Mouse (Mus musculus): ENCODE results near the gene Acox3.

Gene Acox3

DNA sequence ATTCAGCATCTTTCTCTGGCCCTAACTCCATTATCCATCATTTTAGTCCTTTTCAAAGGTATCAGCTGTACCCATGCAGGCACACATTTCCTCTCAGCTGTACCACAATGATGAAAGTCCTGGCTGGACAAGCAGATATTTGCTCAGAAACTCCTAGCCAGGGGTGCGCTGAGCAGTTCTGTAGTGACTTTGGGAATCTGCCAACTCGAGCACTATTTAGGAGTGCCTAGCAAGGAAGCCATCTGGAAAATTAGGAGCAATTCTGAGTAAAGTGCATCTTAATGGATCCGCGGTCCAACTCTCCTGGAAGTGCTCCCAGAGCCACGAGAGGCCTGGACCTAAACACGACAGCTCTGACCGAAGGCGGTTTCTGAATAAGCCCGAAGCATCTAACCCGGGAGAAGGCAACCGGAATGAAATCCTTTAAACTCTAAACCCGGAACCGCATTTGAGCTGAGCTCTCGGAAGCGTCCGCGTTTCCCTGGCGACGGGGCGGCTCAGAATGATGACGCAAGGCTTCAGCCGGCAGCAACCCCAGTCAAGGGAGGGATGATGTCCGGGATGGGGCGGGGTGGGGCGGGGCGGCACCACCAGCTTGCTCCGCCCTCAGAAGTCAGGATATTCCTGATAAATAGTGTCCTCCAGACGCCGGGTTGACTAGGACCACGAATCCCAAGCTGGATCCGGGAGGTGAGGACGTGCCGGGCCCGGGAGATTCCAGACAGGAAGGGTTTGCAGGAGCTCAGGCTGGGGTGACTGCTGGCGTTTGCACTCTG is at the start of gene Acox3:
TSS of gene Acox3 (plus strand) at position 596 of the 776 bp plus-strand sequence.
- DNase-seq (ENCODE audit: low read depth, low spot score) = peak; percentile 95

DNA sequence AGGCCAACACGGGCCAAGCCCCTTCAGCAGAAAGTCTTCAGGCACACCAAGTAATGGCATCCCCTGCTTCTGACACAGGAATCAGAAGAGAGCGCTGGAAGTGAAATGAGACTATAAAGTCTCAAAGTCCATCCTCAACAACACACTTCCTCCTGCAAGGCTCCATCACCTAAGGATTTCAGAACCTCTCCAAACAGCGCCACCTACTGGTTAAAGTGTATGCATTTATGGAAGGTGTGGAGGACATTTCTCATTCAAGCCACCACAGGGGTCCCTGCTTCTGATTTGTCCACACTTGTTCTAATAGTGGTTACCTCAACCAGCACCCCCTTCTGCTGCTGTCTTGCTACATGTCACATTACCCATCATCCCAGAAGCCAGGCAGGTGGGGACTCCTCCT is 46.6 kb upstream of the Acox3 start:
- peak; percentile 25 for DNase-seq (ENCODE audit: low read depth, low spot score)

DNA sequence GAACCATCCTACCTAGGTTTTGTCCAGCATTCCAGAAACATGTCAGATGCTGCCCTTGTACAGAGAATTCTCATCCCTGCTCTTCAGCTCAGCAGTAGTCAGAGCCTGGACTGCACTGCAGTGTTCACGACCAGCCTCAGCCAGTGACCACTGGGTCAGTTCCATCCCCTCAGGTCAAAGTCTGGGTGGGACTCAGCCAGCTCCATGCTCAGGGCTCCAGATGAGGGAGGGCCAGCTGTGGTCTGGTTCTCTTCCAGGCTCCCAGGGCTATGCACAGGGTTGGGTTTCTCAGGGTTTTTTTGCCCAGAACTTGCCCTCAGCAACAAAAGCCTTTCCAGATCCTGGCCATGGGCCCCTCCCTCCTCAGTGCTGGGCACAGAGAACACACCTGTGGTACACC is 45.4 kb upstream of the Acox3 start:
- DNase-seq (ENCODE audit: low read depth, low spot score) = no peak

DNA sequence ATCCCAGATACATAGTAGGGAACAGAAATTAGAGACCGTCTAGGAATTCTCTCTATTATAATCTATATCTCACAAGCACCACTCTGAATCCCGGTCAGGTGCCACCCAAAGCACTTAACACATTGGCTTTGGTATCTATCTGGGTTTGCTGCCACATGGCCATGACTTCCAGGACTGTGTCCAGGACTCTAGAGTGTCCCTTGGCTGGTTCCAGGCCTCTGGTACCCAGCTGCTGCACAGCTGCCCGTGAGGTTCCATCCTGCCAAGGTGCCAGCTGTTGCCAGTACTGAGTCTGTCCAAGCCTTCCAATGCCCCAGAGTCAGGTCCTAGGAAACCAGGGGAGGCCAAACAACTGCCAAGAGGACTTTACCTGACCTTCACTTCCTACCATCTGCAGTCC is 44.8 kb upstream of the Acox3 start:
- DNase-seq (ENCODE audit: low read depth, low spot score) = no peak

DNA sequence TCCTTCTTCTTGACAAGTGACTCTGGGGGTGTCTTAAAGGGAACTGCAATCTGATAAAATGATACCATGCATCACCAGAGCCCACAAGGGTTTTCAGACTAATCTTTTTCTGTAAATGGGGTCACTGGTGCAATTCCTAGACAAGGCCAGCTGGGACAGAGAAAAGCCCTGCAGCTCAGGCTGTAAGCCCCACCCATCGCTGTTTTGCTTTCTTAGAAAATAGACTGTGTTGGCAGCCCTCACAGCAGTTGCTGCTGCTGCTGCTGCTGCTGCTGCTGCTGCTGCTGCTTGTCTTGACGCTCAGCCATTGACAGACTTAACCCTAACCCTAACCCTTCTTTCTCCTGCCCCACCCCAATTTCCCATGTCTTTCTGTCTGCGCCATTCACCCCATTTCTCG is 43.3 kb upstream of the Acox3 start:
- DNase-seq (ENCODE audit: low read depth, low spot score) = peak; percentile 21

DNA sequence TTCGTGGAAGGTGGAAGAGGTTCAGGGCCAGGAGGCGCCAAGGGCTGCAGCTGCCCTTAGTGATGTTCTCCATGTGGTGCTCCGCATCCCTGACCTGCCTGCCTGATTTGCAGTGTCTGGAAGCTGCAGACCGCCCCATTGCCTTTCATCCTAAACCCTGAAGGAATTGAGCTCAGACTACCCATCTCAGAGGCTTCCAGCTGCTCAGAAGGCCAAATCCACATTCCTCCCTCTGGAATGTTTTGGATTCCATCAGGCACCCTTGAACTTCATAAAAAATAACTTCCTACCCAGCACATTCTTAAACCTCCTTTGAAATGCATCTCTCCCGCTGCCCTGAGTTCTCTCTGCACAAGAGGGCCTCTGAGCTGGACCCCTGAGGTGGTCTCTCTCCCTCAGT is 42.3 kb upstream of the Acox3 start:
- DNase-seq (ENCODE audit: low read depth, low spot score) = no peak

DNA sequence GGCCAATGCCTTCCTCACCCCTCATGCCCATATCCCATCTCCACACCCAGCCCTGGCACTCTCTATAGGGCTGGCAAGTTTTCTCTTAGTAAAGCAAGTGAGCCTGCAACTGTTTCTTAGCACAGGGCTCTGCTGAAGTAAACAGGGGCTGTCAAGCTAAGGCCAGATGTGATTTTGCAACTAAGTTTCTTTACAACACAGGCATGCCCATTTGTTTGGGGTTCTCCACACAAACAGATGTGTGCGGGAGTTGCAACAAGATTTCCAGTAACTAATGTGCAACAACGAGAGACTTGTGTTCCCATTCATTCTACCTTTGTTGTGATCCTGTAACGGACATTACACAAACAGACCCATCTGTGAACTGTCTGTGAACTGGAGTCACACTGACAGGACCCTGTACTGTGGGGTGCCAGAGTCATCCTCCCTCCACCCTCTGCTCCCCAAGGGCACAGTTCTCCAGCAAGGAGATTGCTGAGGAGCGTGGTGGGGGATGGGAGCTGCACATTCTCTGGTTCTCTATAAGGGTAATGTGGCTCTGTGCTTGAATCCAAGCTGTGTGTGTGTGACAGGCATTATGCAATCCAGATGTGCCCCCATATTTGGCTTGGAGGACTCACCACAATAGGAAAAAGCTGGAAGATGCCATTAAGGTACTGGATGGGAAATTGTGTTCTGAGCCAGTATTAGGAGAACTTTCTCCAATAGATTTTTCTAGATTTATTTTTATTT is 41.6 kb upstream of the Acox3 start:
- DNase-seq (ENCODE audit: low read depth, low spot score) = no peak

DNA sequence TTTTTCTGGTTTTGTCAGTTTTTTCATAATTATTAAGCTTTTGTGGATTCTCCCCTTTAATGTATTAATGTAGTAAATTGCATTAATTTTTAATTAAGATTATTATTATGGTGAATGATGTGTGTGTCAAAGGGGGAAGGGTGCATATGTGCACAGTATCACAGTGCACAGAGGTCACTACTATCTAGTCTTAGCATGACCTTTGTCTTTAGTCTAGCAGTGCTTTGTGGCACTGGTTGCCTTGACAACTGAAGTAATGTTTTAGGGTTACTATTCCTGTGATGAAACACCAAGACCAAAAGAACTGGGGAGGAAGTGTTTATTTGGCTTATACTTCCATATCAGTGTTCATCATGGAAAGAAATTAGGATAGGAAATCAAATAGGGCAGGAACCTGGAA is 36.7 kb upstream of the Acox3 start:
- DNase-seq (ENCODE audit: low read depth, low spot score) = no peak

DNA sequence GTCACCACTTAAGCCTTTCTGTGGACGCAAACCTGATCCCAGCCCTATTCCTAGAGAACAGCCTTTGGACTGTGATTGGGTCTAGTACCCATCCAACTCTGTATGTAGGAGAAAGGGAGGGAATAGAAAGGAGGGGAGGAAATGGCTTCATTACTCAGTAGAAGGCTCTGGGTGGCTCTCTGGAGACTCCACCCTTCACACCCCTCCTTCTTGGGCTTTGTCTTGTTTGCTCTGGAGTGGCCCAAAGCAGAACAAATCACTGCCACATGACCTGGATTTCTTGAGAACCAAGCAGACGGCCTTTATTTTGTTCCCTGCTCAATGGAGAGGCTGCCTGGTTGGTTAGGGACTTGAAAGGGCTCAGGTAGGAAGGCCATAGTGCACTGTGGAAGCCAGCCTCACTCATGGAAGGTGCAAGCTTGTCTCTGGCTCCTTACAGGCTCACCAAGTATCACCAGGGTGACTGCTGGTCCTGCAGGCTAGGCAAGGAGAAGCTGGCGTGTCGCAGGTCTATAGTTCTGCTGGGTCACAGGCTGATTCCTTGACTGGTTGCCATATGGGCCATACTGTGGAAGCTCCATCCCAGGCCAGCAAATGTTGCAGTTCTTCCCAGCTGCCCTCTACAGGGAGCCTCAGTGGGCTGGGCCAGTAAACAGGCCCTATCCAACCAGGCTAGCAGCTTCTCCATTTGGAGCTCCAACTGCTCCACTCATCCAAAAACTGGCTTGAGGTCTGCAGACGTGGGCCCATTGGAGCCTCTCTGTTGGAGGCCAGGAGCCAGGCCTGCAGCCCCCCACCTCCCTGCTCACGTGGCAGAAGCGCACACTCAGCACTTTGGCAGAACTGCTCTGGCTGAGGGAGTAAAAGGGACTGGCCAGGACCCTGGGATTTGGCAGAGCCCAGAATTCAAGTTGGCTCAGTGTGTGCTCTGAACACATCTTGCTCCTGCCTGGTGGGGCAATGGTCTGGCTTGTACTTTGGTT is 30.7 kb upstream of the Acox3 start:
- DNase-seq (ENCODE audit: low read depth, low spot score) = no peak

DNA sequence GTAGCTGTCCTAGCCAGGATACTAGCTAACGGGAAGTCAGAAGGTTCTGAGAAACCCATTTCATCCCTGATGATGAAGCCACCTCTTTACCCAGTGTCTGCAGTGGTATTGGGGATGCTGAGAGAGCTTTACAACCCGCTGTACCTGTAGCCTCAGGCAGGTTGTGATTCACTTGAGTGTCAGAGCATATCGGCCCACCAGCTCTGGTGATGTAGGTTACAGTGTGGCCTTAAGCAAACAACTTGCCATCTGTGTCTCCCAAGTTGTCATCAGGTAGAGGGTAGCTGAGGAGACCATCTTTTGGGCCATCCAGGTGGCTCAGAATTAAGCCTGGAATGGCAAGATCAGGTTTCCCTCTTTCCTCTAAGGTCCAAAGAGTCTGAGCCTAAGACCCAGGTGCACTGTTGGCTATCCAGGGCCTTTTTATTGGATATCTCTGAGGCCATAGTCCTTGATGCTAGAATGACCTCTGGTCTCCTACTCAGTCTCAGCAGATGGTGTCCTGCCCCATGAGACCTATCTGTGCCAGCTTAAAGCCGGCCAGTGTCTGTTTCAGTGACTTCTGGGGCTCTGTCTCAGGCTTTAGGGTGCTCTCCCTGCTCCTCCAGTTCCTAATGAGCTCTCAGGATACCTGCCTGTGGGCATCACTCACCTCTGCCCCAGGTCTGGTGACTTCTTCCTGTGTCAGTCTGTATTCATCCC is 29.9 kb upstream of the Acox3 start:
- no peak for DNase-seq (ENCODE audit: low read depth, low spot score)

DNA sequence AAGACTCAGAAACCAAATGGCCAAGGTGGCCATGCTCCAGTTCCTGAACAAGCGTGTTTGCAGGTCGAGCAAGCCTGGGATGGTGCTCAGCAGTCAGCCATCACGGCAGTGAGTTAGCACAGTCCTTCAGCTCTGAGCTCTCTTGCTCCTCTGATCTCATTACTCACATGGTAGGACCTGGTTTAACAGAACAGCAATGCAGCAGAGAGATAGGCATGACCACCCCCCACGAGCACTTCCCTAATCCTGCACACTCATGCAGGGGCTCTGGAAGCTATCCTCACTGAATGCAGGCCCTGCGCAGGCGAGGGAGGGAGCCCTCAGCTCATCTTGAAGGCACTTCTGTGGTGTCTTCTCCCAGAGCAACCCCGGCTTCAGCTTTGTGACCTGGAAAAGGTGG is 26.4 kb upstream of the Acox3 start:
- DNase-seq (ENCODE audit: low read depth, low spot score) = no peak

DNA sequence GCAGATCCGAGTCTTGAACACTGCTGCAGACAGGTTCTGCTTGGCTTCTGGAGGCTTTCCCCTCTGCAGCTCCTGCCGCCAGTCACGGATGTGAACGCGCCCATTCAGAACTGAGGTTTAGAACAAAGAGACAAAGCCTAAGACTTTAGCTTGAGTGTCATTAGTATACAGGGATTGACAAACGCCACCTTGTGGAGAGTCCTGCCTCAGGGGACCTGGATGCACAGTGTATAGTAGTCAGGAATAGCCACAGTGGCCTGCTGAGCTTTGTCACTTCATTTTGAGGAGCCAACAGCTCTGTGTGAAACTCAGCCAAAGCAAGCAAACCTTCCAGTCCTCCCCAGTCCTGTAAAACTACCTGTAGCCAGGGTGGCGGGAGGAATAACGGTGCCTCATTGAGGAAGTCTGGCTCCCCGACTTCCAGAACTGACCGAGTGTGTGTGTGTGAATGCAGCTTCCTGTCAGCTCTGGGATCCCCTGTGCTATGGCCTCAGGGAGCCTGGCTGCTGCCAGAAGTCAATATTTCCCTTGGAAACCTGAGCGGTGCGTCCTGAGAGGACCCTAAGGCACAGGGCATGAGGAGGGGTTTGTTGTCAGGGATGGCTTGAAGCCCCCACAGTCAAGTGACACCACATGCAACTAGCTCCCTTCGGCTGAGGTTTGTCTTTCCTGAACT is 24.8 kb upstream of the Acox3 start:
- DNase-seq (ENCODE audit: low read depth, low spot score) = no peak

DNA sequence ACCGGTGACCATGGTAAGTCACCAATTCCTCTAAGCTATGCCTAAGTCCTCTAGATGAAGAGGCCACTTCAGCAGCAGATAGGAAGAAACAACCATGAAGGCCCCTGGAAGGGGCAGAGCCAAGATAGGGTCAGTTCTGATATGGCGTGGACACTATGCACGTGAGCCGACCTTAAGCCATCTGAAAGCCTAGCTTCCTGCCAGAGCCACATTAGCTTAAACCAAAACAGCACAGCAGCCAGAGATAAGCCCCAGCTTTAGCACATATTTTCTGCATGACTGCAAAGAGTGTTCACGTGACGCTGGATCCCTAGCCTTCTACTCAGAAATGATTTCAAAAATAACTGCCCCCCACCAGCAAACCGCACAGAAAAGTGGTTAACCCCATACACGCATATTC is 23.4 kb upstream of the Acox3 start:
- DNase-seq (ENCODE audit: low read depth, low spot score) = peak; percentile 17

DNA sequence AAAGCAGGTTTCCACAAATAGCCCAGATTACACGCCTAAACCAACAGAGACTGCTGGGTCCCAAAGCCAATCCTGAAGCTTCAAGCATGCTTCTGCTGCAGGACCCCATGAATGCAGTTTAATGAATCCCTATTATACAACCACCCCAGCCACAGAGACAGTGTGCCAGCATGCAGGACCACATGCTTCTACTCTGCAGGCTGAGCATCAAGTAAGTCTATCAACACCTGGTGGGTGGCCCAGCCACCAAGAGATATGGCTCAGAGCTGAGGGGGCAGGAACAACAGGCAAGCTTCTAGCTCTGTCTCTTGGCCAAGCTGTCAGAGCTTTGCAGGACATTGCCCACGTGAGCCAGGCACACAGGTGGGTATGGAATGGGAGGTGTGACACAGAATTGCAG is 20.2 kb upstream of the Acox3 start:
- DNase-seq (ENCODE audit: low read depth, low spot score) = no peak

DNA sequence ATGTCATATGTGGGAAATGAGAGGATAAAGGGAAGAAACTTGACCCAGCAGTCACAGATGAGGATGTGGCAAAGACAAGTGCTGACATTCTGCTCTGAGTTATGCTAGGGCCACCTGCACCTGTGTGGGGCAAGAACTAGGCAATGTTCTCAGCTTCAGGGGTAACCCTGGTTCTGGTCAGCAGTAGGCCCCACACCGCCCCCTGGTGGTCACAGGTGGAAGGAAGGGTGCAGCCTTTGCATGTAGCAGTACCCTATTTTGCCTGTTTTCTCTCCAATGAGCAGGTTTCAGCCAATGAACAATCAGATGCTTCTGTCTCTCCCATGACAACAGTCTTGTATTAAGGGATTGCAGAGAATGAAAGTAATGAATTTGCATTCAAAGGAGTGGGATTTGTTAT is 19.4 kb upstream of the Acox3 start:
- DNase-seq (ENCODE audit: low read depth, low spot score) = peak; percentile 51

DNA sequence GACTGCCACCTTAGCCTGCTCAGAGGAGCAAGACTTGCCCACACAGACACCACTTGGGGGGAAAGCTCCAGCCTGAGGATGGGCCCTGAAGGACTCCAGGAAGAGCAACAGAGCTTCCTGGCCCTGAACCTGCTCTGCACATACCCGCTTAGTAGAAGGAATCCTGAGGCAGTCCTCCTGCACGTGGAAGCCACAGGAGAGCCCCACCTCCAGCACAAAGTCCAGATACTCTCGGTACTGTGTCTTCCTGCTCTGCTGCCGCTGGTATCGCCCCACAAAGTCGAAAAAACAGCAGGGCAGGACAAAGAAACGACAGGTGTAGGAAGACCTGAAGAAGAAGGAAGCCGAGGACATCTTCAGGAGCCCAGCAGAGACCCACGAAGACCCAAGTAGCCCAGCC is 17.6 kb upstream of the Acox3 start:
- DNase-seq (ENCODE audit: low read depth, low spot score) = no peak

DNA sequence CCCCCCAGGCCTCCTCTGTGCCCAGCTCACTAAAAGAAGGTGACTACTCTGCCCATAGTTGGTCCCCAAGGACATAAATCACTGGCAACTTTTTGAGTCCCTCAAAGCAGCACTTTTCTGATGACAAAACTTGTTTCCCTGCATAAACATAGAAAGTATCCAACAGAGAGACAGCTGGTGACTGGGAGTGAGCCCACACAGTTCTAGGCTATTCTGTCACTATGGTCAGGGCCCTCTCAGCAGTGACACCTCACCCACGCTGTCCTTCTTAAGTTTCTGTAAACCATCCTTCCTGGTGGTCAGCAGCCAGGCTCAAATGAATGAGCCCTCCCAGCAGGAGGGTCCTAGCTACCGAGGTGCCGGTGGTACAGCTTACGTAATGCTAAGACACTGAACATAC is 16.2 kb upstream of the Acox3 start:
- no peak for DNase-seq (ENCODE audit: low read depth, low spot score)

DNA sequence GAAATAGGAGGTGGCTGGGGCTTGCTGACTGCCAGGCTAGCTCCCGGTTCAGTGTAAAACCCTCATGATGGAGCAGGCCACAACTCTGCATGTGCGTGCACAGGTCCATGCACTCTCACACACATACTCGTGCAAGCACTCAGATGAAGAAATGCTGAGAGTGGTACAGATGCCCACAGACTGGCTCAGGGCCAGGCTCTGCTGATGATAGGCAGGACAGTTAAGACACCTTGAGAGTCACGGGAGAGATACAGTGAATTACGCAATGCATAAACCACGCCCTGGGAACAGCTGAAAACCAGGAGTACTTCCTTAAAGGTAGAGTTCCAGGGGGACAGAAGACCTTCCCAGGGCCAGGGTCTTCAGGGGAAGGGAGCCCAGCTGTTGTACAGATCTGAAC is 11.3 kb upstream of the Acox3 start:
- no peak for DNase-seq (ENCODE audit: low read depth, low spot score)

DNA sequence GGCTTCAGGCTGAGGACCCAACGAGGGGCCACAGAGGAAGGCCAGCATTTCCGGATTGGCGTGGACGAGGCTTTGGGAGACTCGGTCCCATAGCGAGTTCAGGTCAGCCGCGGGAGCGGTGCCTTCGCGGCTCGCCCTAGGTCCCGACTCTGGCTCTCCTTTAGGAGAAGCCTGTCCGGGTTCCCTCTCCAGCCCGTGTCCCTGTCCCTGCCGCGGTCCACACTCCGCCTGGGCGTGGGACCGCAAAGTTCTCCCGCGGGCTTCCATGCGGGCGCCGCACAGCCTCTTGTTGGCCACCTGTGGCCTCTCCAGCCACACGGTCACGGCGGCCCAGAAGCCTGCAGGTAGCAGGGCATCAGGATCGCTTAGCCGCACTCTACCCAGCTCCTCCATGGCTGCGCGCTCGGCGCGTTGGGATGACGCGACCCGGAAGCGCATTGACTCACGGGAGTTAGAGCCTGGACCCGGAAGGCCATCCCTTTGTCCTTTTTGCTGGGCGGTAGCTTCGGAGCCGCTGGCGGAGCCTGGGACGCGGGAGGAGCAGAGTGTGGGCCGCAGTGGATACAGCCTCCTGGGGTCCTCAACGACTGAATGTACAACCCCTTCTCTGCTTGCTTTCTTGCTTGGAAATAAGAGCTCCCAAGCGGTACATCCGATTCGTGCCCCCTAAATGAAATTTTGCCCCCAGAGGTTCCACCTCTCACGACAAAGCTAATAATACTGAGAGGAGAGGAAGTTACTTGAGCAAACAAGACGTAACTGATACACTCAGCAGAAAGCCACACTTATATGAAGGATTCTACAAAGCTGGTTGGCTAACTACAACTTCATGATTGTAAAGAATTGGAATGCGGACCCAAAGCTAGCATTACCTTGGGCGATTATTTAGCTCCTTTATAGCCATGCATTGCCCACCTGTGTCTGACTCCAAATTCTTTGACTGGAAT is 7.9 kb upstream of the Acox3 start, which contains the start of gene Trmt44:
TSS of gene Trmt44 (minus strand) at position 418 of the 947 bp plus-strand sequence.
- DNase-seq (ENCODE audit: low read depth, low spot score) = peak; percentile 86

All from retina, postnatal 7 days (tissue).